Comparison of ENCODE assay signal across 10 mouse cellular contexts in genomic region chr2:170404781-170405573, GRCm38 (mm10). TPM values are rescaled to one million over a fixed set of nuclear protein-coding genes. Genes with fewer than 3 reads are reported as not detected.
DNase-seq lines count a peak whose midpoint lies in the region; ATAC-seq lines count a peak whose summit lies in the region.
"Had no signal": no experiment of that assay in that cellular context is flagged by ENCODE, and none has a peak within 500 bp of the region (broad histone marks: within the 10 kb centered on the region; RNA-seq: fewer than 3 reads in every experiment).

No protein-coding gene starts in this region.

- 15% methylated on average over 18 of the region's 18 CpGs for WGBS in lung, embryonic 15.5 days
- WGBS in forebrain, embryonic 14.5 days, result 21% methylated on average over 18 of the region's 18 CpGs
- 12% methylated on average over 18 of the region's 18 CpGs for WGBS in midbrain, embryonic 11.5 days
- WGBS in stomach, embryonic 16.5 days, result 15% methylated on average over 18 of the region's 18 CpGs

- H3K4me1 ChIP-seq in lung, embryonic 15.5 days, result peaks cover 33% of the 10 kb centered on the region
- peaks cover 19% of the 10 kb centered on the region for H3K4me1 ChIP-seq in forebrain, embryonic 14.5 days (ENCODE audit: control insufficient read depth, insufficient read depth, low read length)
- peaks cover 14% of the 10 kb centered on the region for H3K4me1 ChIP-seq in midbrain, embryonic 11.5 days (ENCODE audit: control insufficient read depth, insufficient read depth, low read length)
- H3K4me1 ChIP-seq in stomach, embryonic 16.5 days (ENCODE audit: control insufficient read depth, insufficient read depth, low read length), result peaks cover 10% of the 10 kb centered on the region

- no peaks in the 10 kb centered on the region for H3K36me3 ChIP-seq in lung, embryonic 15.5 days
- H3K36me3 ChIP-seq in forebrain, embryonic 14.5 days (ENCODE audit: control insufficient read depth, insufficient read depth, low read length), result no peaks in the 10 kb centered on the region
- H3K36me3 ChIP-seq in midbrain, embryonic 11.5 days (ENCODE audit: control insufficient read depth, insufficient read depth, low read length), result no peaks in the 10 kb centered on the region
- no peaks in the 10 kb centered on the region for H3K36me3 ChIP-seq in stomach, embryonic 16.5 days (ENCODE audit: control insufficient read depth, insufficient read depth, low read length)

- no peak for ATAC-seq in lung, embryonic 15.5 days (ENCODE audit: borderline replicate concordance, extremely low read depth, low FRiP score, low TSS enrichment)
- ATAC-seq in forebrain, embryonic 14.5 days, result peak; percentile 19; the same call in 1 of the 2 replicates
- ATAC-seq in midbrain, embryonic 11.5 days (ENCODE audit: low FRiP score), result peak; percentile 63
- no peak for ATAC-seq in stomach, embryonic 16.5 days (ENCODE audit: insufficient read depth, low FRiP score)
- ATAC-seq: inflammation-experienced regulatory T-cells, adult 6 months; lung, postnatal 0 days had no signal

- no peaks in the 10 kb centered on the region for H3K9me3 ChIP-seq in lung, embryonic 15.5 days
- H3K9me3 ChIP-seq in forebrain, embryonic 14.5 days (replicated peaks; ENCODE audit: control insufficient read depth, low read length), result no peaks in the 10 kb centered on the region
- no peaks in the 10 kb centered on the region for H3K9me3 ChIP-seq in midbrain, embryonic 11.5 days (ENCODE audit: control insufficient read depth, low read length)
- no peaks in the 10 kb centered on the region for H3K9me3 ChIP-seq in stomach, embryonic 16.5 days (replicated peaks; ENCODE audit: control insufficient read depth, low read length)

- H3K4me3 ChIP-seq in lung, embryonic 15.5 days, result no peak overlapping the region
- no peak overlapping the region for H3K4me3 ChIP-seq in forebrain, embryonic 14.5 days (ENCODE audit: low read depth, low read length)
- H3K4me3 ChIP-seq in midbrain, embryonic 11.5 days (ENCODE audit: low read depth, low read length), result no peak overlapping the region
- no peak overlapping the region for H3K4me3 ChIP-seq in stomach, embryonic 16.5 days (replicated peaks; ENCODE audit: low read length)

- no peak for DNase-seq in lung, postnatal 36 days
- peak; percentile 63 for DNase-seq in forebrain, embryonic 14.5 days (ENCODE audit: low spot score)
- DNase-seq in midbrain, embryonic 11.5 days (ENCODE audit: low spot score, missing footprints), result peak; percentile 91
- no peak for DNase-seq in gastrocnemius, adult 18-20 months (ENCODE audit: low spot score)
- no peak for DNase-seq in left cerebral cortex, adult 18-20 months (ENCODE audit: low spot score in 2 of 2)
- DNase-seq: heart, adult 18-20 months had no signal

- H3K9ac ChIP-seq in lung, embryonic 15.5 days, result no peak overlapping the region
- H3K9ac ChIP-seq in forebrain, embryonic 14.5 days (ENCODE audit: low read length), result 0 out of 2 replicates have a peak overlapping the region, but pooled peaks have one; percentile 21
- no peak overlapping the region for H3K9ac ChIP-seq in midbrain, embryonic 11.5 days (ENCODE audit: low read length)
- H3K9ac ChIP-seq in stomach, embryonic 16.5 days (ENCODE audit: low read length), result no peak overlapping the region

- H3K27ac ChIP-seq in lung, embryonic 15.5 days, result no peak overlapping the region
- 0 out of 2 replicates have a peak overlapping the region, but pooled peaks have one; percentile 11 for H3K27ac ChIP-seq in forebrain, embryonic 14.5 days (ENCODE audit: low read depth, low read length)
- H3K27ac ChIP-seq in midbrain, embryonic 11.5 days (ENCODE audit: low read depth, low read length), result peak overlapping the region; percentile 37
- no peak overlapping the region for H3K27ac ChIP-seq in stomach, embryonic 16.5 days (ENCODE audit: low read length)

- H3K4me2 ChIP-seq in lung, embryonic 15.5 days, result peak overlapping the region; percentile 8; the same call in 1 of the 2 replicates
- peak overlapping the region; percentile 15 for H3K4me2 ChIP-seq in forebrain, embryonic 14.5 days (ENCODE audit: low read length)
- H3K4me2 ChIP-seq in midbrain, embryonic 11.5 days, result peak overlapping the region; percentile 30
- H3K4me2 ChIP-seq in stomach, embryonic 16.5 days (ENCODE audit: low read depth, low read length), result peak overlapping the region; percentile 9; the same call in 1 of the 2 replicates

- peaks cover 17% of the 10 kb centered on the region; the same call in 1 of the 2 replicates for H3K27me3 ChIP-seq in lung, embryonic 15.5 days
- 0 out of 2 replicates have a peak, but pooled peaks cover 4% of the 10 kb centered on the region for H3K27me3 ChIP-seq in forebrain, embryonic 14.5 days (replicated peaks; ENCODE audit: control insufficient read depth, insufficient read depth, low read length)
- 0 out of 2 replicates have a peak, but pooled peaks cover 2% of the 10 kb centered on the region for H3K27me3 ChIP-seq in midbrain, embryonic 11.5 days (ENCODE audit: control insufficient read depth, insufficient read depth, low read length)
- H3K27me3 ChIP-seq in stomach, embryonic 16.5 days (ENCODE audit: control insufficient read depth, insufficient read depth, low read length), result no peaks in the 10 kb centered on the region

RNA-seq across cellular contexts. Expression of gene Bcas1, which starts 22.7 kb away (rescaled TPM):
- 1.9 and 2.6 TPM in 2 replicates for polyA plus RNA-seq in lung, embryonic 15.5 days (2015; fragmentation: Nextera tagmentation; extraction: Ambion mirVana)
- 1.4 and 2.1 TPM in 2 replicates for polyA plus RNA-seq in forebrain, embryonic 14.5 days (2014; fragmentation: Nextera tagmentation; extraction: Ambion mirVana)
- 2.4 and 2.7 TPM in 2 replicates for polyA plus RNA-seq in midbrain, embryonic 11.5 days (2014; fragmentation: Nextera tagmentation; extraction: Ambion mirVana)
- 8.9 and 13.2 TPM in 2 replicates for polyA plus RNA-seq in stomach, embryonic 16.5 days (2015; fragmentation: Nextera tagmentation; extraction: Ambion mirVana)
- total RNA-seq in gastrocnemius, adult 18-20 months (2021), result 1 to 10 TPM in 1 of 2 experiments, under 1 TPM in 1; 0.68 to 1.4 TPM
- 10 to 100 TPM; 46.6 to 47.4 TPM for total RNA-seq in left cerebral cortex, adult 18-20 months (2021)

Comparison
In these comparisons a context has a peak if more than half of its experiments do, and no peak if none do; other contexts are left out.
1. ATAC-seq: peak in forebrain, embryonic 14.5 days (single experiment) and midbrain, embryonic 11.5 days (single experiment); none in lung, embryonic 15.5 days (single experiment) and stomach, embryonic 16.5 days (single experiment).
2. H3K27ac ChIP-seq: peak in forebrain, embryonic 14.5 days (single experiment) and midbrain, embryonic 11.5 days (single experiment); none in lung, embryonic 15.5 days (single experiment) and stomach, embryonic 16.5 days (single experiment).
3. DNase-seq: peak in forebrain, embryonic 14.5 days (single experiment) and midbrain, embryonic 11.5 days (single experiment); none in lung, postnatal 36 days (single experiment), gastrocnemius, adult 18-20 months (single experiment) and left cerebral cortex, adult 18-20 months (0 of 2).
4. Peak in every context shown above with its lines, with median percentiles within 50 percentile points of each other: H3K4me2 ChIP-seq.